Mouse (Mus musculus) heart, embryonic 14.5 days (tissue): ENCODE measurements around the gene Gstt2. TPM values are rescaled to one million over a fixed set of nuclear protein-coding genes. Genes with fewer than 3 reads are reported as not detected.
"Not testable (repeated sequence)": the region's sequence is repeated elsewhere in the genome, so short reads cannot be mapped to it uniquely, and the experiment has no call there.

Experiments used
- ATAC-seq: fragments of 200-750 bp; cut with Nextera tagmentation; 2 replicates; pipeline ENCODE4 v1.8.0; 2017; ENCODE audit warnings: low read depth, moderate TSS enrichment; ENCODE audit not compliant: insufficient number of reproducible peaks, insufficient read depth, low FRiP score
- H3K27ac ChIP-seq, 2 experiments: fragments of 200-500 bp in 1 of 2; fragments of 300-500 bp in 1 of 2; sonication (generic) in 1 of 2; replicated peaks in 1 of 2; 2 replicates each; pipeline ENCODE4 v1.5.1; 2012 to 2014; ENCODE audit warnings: low read depth in 2 of 2, low read length in 2 of 2, control low read depth in 1 of 2, mild to moderate bottlenecking in 1 of 2, mixed read lengths in 1 of 2; ENCODE audit not compliant: control insufficient read depth in 1 of 2, insufficient read depth in 1 of 2
- H3K27me3 ChIP-seq: fragments of 300-500 bp; sonication (generic); 2 replicates; pipeline ENCODE4 v1.6.1; 2014; ENCODE audit warnings: mild to moderate bottlenecking, low read length, control low read depth; ENCODE audit not compliant: control insufficient read depth, insufficient read depth
- H3K36me3 ChIP-seq: fragments of 300-500 bp; sonication (generic); 2 replicates; pipeline ENCODE4 v1.6.1; 2014; ENCODE audit warnings: mild to moderate bottlenecking, control low read depth, low read length, mixed read lengths; ENCODE audit not compliant: control insufficient read depth, insufficient read depth
- H3K4me1 ChIP-seq, 2 experiments: fragments of 200-500 bp in 1 of 2; fragments of 300-500 bp in 1 of 2; sonication (generic) in 1 of 2; 2 replicates each; pipeline ENCODE4 v1.6.1; 2012 to 2014; ENCODE audit warnings: low read length in 2 of 2, control low read depth in 1 of 2, mixed read lengths in 1 of 2; ENCODE audit not compliant: control insufficient read depth in 2 of 2, insufficient read depth in 2 of 2
- H3K4me2 ChIP-seq: fragments of 300-500 bp; sonication (generic); 2 replicates; pipeline ENCODE4 v1.6.1; 2014; ENCODE audit warnings: mild to moderate bottlenecking, low read length
- H3K4me3 ChIP-seq, 2 experiments: fragments of 200-500 bp in 1 of 2; fragments of 300-500 bp in 1 of 2; sonication (generic) in 1 of 2; 2 replicates each; pipeline ENCODE4 v1.5.1; 2012 to 2014; ENCODE audit warnings: low read length in 2 of 2, mild to moderate bottlenecking in 2 of 2, control low read depth in 1 of 2, low read depth in 1 of 2, moderate library complexity in 1 of 2; ENCODE audit not compliant: control insufficient read depth in 1 of 2, insufficient read depth in 1 of 2
- H3K9ac ChIP-seq: fragments of 300-500 bp; sonication (generic); 2 replicates; pipeline ENCODE4 v1.6.1; 2014; ENCODE audit warnings: mild to moderate bottlenecking, low read length
- H3K9me3 ChIP-seq: fragments of 300-500 bp; sonication (generic); 2 replicates; pipeline ENCODE4 v1.6.1; 2016; ENCODE audit warnings: low read length, control low read depth; ENCODE audit not compliant: control insufficient read depth
- WGBS: fragments of 180-500 bp; shearing (Covaris S2); extraction: QIAGEN DNeasy Blood & Tissue Kit; methylation state at CpG from one replicate; pipeline ENCODE4 v1.1.7; 2014; 5-methylcytosine and 5-hydroxymethylcytosine counted together
- polyA plus RNA-seq: library from polyadenylated mRNA; unstranded; fragments of >200 nt; fragmentation: Nextera tagmentation; extraction: Ambion mirVana; gene quantifications from 2 replicates; pipeline ENCODE4 v1.2.1, GENCODE M21; 2014

Gene Gstt2
- polyA plus RNA-seq, 1 experiment from 2014 or later = 13.5 TPM

GRCm38 (mm10) chr10:75859786-75860470, 22.7 kb upstream of the Gstt2 start, which contains the start of gene Mif:
Mif (minus strand) TSS chr10:75860240.
- Histone ChIP-seq H3K27ac (peak within 1 kb of the TSS; percentile 95 to 96), H3K4me1 (peaks cover 23 to 24% of the 10 kb centered on the region in 2 experiments), H3K4me3 (peak within 1 kb of the TSS; percentile 70 to 91), H3K36me3 (peaks cover 25% of the 10 kb centered on the region), H3K9ac (peak within 1 kb of the TSS; percentile 93), H3K4me2 (peak within 1 kb of the TSS; percentile 78)
- not testable (repeated sequence) for H3K9me3 ChIP-seq, H3K27me3 ChIP-seq
- peak; percentile 95 for ATAC-seq
- under 1% methylated on average over 32 of the region's 46 CpGs for WGBS

- Histone ChIP-seq H3K4me1 (peaks cover 23 to 24% of the 10 kb centered on the region in 2 experiments), H3K36me3 (peaks cover 25% of the 10 kb centered on the region), H3K9ac (peak overlapping the region; percentile 93), H3K27me3 (no peaks in the 10 kb centered on the region), H3K4me3 (peak overlapping the region; percentile 70 to 91), H3K4me2 (peak overlapping the region; percentile 78), H3K9me3 (no peaks in the 10 kb centered on the region), H3K27ac (peak overlapping the region; percentile 95 to 96)
- WGBS = 3% methylated on average over 27 of the region's 27 CpGs
- peak; percentile 56 for ATAC-seq
These were observed 22.0 kb upstream of the Gstt2 start for GRCm38 (mm10) chr10:75859107-75859746.

DNA sequence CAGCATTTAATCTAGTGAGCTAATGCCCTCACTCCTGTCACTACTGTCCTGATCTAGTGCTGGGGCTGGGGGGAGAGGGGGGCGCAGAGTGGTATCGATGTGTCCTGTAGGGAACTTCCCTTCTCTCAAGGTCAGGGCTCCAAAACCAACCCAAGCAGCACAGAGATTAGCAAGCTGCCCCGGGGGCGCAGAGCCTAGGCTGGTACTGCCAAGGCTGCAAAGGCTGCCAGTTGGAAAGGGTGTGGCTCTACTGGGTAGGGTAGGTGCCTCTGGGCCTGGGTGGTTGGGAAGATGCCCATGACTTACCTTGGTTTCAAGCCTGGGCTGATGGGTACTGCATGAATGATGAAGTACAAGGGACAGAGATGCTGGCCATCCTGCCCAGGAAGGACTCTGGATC, 20.4 kb upstream of the Gstt2 start:
- ATAC-seq = no peak
- Histone ChIP-seq H3K27me3 (no peaks in the 10 kb centered on the region), H3K4me3 (no peak overlapping the region), H3K36me3 (peaks cover 25% of the 10 kb centered on the region), H3K9me3 (no peaks in the 10 kb centered on the region), H3K4me1 (peaks cover 23 to 24% of the 10 kb centered on the region in 2 experiments), H3K27ac (no peak overlapping the region), H3K9ac (peak overlapping the region; percentile 21; the same call in 1 of the 2 replicates), H3K4me2 (no peak overlapping the region)
- WGBS = 88% methylated on average over 4 of the region's 4 CpGs

DNA sequence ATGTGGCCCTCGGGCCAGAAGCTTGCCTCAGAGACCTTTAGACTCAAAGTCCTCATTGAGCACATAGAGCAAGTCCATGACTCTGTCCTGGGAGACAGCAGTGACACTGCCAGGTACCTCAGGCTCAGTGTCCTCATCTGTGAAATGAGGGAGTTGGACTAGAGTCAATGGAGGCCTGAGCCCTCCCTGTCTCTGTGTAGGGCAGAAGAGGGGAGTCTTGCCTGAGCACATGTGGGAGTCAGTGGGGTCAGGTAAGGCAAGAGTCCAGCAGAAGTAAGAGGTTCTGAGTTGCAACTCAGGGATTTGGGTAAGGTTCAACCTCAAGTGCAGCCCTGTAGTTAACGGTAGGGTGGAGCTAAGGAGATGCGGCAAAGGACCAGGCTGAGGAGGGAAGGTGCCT, 19.8 kb upstream of the Gstt2 start:
- no peak for ATAC-seq
- Histone ChIP-seq H3K9me3 (no peaks in the 10 kb centered on the region), H3K4me3 (no peak overlapping the region), H3K4me1 (peaks cover 23 to 24% of the 10 kb centered on the region in 2 experiments), H3K36me3 (peaks cover 25% of the 10 kb centered on the region), H3K4me2 (no peak overlapping the region), H3K9ac (no peak overlapping the region), H3K27me3 (no peaks in the 10 kb centered on the region), H3K27ac (no peak overlapping the region)
- 74% methylated on average over 3 of the region's 3 CpGs for WGBS

DNA sequence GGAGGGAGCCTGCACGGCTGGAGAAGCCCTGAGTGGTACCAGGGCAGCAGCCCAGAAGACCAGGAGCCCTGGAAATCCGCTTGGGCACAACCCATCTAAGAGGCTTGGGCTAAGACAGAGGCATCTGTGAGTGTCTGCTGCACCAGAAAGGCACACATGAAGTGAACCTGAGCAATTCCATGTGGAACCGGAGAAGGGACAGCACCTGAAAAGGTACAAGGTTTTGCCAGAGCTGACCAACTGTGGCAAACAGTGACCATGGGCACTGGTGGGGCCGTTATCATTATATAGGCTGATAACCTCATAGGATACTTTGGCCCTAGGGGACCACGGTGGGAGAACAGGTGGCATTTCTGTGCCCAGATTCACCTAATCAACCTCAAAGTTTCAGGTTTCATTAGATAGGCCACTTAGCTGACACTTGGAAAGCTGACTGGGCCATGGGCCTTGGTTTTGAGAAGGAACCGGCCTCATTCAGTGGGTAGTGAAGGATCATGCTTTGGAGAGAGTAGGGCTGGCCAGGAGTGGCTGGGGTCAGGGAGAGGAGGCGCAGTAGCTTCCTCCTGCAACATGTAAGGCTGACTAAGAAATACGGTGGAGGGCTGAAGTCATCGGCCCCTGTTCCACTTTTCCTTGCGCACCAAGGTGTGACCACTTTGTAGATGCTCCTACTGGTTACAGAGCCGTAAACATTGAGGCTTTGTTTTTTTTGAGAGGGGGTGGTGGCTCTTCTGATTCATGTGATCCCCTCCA, 19.1 kb upstream of the Gstt2 start:
- ATAC-seq = no peak
- Histone ChIP-seq H3K4me2 (no peak overlapping the region), H3K27me3 (no peaks in the 10 kb centered on the region), H3K9me3 (no peaks in the 10 kb centered on the region), H3K36me3 (peaks cover 25% of the 10 kb centered on the region), H3K4me3 (no peak overlapping the region), H3K4me1 (peaks cover 20 to 23% of the 10 kb centered on the region in 2 experiments), H3K27ac (no peak overlapping the region), H3K9ac (no peak overlapping the region)
- 70% methylated on average over 11 of the region's 11 CpGs for WGBS

DNA sequence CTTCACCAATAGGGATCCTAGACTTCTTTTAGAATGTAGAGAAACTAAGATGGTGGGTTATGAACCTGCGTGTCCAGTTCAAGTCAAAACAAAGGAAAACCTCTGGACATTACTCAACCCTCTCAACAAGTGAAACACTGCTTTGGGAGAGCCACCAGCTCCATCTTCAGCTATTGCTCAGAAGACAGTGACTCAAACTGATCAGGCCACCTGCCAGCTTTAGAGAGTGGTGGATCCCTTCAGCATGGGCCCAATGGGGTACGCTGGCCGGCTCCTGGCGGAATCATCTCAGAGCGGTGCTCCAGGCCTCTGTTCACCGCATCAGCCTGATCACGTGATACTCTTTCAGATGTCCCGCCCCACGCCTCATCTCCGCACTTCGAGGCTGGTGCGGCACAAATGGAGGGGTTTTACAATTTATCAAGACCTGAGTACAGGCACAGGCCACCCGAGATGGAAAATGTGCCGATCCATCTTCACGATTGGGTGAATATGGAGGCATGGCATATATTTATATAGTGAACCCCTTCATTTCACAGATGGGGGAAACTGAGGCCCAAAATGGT, 18.3 kb upstream of the Gstt2 start:
- WGBS = 87% methylated on average over 15 of the region's 15 CpGs
- no peak overlapping the region for H3K4me3 ChIP-seq
- no peaks in the 10 kb centered on the region for H3K9me3 ChIP-seq
- no peaks in the 10 kb centered on the region for H3K27me3 ChIP-seq
- no peak overlapping the region for H3K27ac ChIP-seq
- H3K4me1 ChIP-seq = peaks cover 14 to 15% of the 10 kb centered on the region in 2 experiments
- ATAC-seq = no peak
- H3K36me3 ChIP-seq = peaks cover 25% of the 10 kb centered on the region
- no peak overlapping the region for H3K4me2 ChIP-seq
- H3K9ac ChIP-seq = no peak overlapping the region

GRCm38 (mm10) chr10:75854791-75855190, 17.6 kb upstream of the Gstt2 start:
- no peaks in the 10 kb centered on the region for H3K27me3 ChIP-seq
- no peaks in the 10 kb centered on the region for H3K9me3 ChIP-seq
- no peak overlapping the region for H3K27ac ChIP-seq
- peaks cover 25% of the 10 kb centered on the region for H3K36me3 ChIP-seq
- H3K4me1 ChIP-seq = peaks cover 13% of the 10 kb centered on the region in 2 experiments
- ATAC-seq = no peak
- no peak overlapping the region for H3K9ac ChIP-seq
- no peak overlapping the region for H3K4me3 ChIP-seq
- no peak overlapping the region for H3K4me2 ChIP-seq
- WGBS = 75% methylated on average over 6 of the region's 6 CpGs
